Mouse (Mus musculus) MEL-GATA-1-ER (cell line): ENCODE measurements around the gene Syna.

Experiments used
- DNase-seq: peaks from one replicate; pipeline ENCODE4 v3.0.0-alpha.2; 2012; ENCODE audit warnings: low read depth; ENCODE audit errors: extremely low read depth

Gene Syna

DNA sequence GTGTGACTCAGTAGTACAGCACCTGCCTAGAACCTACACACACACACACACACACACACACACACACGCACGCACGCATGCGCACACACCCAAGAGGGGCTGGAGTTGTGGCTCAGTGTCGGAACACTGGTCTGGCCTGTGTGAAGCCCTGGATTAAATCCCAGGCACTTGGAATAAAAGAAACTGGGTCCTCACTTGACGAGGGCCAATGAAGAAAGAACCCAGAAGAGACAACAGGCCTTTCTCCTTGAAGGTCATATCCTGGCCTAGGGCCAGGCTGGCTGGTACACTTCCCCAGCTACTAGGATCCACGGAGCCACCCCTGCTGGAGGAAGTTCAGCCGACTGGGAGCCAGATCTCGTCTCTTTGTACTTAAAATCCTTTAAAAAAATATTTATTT lies 28.4 kb downstream of the Syna start:
- DNase-seq: no peak

DNA sequence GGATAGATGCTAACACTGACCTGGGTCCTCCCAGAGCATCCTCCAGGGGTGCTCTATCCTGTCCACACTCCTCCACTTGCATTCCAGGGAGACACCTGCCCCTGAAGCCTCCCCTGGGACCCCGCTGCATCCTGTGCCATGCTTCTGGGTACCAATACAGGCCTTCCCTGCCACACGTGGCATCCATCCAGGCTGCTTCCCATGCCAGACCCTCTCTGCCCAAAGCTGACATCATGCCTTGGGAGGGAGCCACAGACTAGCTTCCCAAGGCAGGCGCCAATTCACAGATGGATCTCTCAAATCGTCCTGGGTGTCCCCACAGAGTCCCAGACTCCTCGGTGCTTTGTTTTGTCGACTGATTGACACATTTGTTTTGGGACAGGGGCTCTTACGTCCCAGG lies 29.1 kb downstream of the Syna start:
- DNase-seq: no peak

DNA sequence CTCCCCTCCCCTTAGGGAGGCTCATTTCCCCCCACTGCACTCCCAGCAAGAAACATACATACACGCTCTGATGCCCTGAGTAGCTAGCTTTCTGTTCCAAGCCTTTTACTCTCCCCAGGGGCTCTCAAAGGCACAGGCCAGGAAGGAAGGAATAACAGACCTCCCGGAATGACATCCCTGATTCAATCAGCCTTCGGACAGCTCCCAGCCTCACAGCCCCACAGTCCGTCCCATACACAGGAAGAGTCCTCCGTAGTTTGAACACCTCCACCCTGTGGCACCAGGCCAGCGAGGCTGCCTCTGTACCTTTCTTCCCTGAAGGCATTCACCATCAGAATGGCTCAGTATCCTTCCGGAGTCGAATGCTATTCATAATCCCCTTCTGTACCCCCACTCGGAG lies 31.5 kb downstream of the Syna start:
- DNase-seq: no peak

DNA sequence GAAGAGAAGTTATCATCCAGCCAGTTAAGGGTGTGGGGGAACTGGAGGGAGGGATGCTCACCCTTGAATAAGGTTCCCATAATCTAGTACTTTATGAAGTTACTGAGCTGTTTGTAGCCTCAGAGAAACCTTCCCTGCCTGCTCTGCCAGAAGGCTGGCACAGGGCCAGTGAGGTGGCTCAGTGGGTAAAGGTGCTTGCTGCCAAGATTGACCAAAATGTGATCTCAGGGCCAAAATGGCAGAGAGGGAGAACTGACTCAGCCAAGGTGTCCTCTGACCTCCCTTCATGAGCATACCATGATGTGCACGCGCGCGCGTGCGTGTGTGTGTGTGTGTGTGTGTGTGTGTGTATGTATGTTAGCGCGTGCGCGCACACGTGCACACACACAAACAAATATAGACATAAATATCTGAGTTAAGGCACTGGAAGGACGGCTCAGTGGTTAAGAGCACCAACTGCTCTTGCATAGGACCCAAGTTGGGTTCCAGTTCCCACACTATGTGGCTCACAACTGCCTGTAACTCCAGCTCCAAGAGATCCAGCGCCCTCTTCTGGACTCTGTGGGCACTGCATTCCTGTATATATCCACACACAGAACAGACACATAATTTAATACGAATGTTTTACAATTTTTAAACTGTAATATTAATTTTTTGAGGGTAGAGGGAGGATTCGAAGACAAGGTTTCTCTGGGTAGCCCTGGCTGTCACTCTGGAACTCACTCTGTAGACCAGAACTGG lies 33.8 kb downstream of the Syna start:
- DNase-seq: no peak

DNA sequence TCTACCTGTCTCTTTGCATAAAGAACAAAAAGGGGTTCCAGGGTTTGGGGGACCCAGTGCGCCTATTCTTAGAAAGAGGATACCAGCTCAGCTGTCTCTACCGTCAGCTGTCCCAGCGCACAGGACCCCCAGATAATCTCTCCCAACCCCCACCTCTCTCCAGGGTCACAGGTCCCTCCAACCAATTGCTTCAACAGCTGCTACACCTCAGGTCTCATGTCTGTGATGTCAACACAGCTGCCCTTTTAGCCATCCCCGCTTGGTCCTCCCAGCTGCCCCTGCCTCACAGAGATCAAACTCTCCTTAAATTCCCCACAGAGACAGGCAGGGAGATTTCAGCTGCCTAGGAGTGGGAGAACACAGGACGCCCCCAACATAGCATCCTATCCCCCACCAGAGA lies 36.2 kb downstream of the Syna start:
- DNase-seq: no peak

DNA sequence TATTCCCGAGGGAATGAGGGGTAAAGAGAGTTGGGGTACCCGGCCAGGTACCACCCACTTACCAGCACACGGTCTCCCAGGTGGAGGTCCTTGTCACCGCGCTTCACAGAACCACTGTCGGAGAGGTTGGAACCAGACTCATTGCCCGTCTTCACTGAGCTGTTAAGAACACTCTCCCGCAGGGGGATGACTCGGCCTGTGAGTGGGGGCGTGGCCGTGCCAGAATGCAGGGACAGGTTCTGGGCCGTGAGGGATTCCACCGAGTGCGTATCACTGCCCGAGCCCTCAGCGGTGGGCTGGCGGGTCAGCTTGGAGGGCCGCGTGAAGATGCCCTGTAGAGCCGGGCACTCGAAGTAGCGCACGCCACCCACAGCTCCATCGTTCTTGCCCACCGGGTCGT lies 37.4 kb downstream of the Syna start:
- no peak for DNase-seq

DNA sequence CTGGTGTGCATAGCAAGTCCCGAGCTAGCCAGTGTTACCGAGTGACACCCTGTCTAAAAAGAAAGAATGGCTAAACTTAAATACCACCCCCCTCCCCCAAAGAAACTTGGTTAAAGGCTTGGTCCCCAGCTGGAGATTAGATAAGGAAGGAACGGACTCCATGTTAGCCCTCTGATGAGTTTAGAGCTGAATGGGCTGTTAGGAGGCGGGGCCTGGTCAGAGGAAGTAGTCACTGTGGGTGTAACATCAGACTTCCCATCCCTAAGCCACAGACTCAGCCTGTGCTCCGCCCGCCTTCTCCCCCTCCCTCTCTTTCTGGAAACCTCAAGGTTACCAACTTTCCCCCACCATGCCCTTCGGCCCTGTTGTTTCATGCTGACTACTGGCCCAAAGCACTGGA lies 38.2 kb downstream of the Syna start:
- DNase-seq: peak; percentile 83

DNA sequence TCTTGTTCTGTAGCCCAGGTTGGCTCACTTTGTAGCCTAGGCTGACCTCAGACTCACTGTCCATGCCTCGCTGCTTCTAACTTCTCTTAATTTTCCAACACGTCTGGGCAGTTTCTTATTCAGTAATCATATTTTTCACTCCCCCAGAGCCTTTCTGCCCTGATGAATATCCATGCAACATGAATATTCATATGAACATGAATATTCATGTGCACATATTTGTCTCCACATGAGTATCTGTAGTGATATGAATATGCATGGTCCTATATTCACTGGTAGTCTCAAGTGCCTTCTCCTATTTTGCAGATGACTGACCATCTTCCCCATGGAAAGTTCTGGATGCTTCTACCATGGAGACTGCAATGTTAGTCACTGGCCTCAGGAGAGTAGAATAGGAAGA lies 38.8 kb downstream of the Syna start:
- no peak for DNase-seq

DNA sequence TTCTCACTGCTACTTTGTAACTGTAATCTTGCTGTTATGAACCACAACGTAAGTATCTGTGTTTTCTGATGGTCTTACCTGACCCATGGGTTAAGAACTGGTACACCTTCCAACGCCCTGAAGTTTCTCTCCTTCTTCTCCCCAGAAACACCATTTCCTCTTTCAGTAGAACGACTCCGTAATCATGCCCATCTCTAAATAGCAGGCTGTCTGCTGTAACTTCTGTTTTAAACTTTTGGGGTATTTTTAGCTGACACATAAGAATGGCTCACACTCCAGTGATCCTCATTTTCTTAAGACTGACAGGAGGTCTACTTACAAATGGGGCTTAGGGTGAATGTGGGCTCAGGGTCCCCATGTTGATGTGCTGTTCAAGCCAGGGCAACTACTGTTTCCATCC lies 39.9 kb downstream of the Syna start:
- peak; percentile 51 for DNase-seq

DNA sequence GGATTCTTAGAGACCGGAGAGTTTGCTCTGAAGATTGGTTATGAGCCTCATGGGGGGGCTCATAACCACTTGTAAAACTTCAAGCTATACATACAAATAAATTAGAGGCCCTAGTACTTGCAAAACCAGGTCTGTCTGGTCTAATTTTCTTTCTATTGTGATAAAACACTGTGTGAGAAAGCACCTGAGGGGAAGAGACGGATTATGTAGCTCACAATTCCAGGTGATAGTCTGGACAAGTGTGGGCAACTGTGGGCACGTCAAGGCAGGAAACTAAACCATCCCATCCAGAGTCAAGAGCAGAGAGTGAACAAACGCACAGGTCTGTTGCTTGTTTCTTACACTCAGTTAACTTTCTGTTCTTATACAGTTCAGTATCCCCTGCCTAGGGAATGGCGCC lies 40.5 kb downstream of the Syna start:
- no peak for DNase-seq

DNA sequence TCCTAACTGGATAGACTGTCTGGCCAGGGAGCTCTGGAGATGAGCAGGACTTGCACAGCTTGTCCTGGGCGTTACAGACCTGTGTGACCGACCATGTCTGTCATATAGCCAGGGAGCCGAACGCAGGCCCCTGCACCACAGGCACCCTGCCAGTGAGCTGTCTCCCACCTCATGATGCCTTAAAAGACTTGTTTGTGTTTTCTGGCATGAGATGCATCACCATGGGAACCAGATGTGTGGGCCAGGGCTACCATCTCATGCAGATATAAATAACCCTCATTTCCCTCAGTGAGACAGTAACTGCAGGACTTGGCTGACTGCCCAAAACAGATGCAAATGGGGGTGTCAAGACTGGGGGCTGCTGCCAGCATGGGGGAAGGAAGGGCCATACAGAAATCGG lies 47.9 kb downstream of the Syna start:
- no peak for DNase-seq

DNA sequence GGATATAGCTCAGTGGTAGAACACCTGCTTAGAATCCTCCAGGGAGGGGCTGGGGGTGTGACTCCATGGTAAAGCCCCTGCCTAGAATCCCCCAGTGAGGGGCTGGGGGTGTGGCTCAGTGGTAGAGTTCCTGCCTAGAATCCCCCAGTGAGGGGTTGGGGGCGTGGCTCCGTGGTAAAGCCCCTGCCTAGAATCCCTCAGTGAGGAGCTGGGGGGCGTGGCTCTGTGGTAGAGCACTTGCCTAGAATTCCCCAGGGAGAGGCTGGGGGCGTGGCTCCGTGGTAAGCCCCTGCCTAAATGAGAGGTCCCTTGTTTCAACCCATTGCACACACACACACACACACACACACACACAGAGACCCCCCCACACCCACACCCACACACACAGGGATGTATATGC lies 49.7 kb downstream of the Syna start:
- DNase-seq: no peak

DNA sequence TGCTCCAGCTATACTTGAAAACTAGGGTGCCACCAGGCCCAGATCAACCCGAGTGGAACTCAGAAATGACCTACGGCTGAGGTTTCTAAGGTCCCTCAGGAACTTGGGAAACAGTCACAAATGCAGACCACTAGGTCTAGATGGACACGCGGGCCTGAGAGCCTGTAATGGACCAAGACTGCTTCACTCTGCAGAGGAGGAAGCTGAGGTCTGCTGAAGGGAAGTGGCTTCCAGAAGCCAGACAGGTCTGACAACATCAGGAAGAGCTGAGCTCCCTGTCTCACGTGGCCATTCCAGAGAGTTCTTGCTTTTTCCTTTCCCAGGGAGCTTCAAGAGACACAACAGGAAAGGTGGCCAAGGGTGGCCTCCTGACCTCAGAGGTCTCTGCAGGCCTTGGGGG lies 51.0 kb downstream of the Syna start:
- no peak for DNase-seq
